Mouse (Mus musculus) midbrain, embryonic 12.5 days (tissue): ENCODE data around the gene Immp2l. TPM values are rescaled to one million over a fixed set of nuclear protein-coding genes. Genes with fewer than 3 reads are reported as not detected.

Experiments used
- ATAC-seq: fragments of 200-750 bp; cut with Nextera tagmentation; 2 replicates; pipeline ENCODE4 v1.8.0; 2017; ENCODE audit warnings: low read depth, moderate TSS enrichment, moderate library complexity; ENCODE audit not compliant: low FRiP score
- H3K27ac ChIP-seq: fragments of 300-500 bp; sonication (generic); replicated peaks from 2 replicates; pipeline ENCODE4 v1.5.1; 2016; ENCODE audit warnings: mild to moderate bottlenecking
- H3K27me3 ChIP-seq: fragments of 300-500 bp; sonication (generic); 2 replicates; pipeline ENCODE4 v1.6.1; 2016; ENCODE audit warnings: mild to moderate bottlenecking
- H3K36me3 ChIP-seq: fragments of 300-500 bp; sonication (generic); 2 replicates; pipeline ENCODE4 v1.6.1; 2016
- H3K4me1 ChIP-seq: fragments of 300-500 bp; sonication (generic); 2 replicates; pipeline ENCODE4 v1.6.1; 2016
- H3K4me2 ChIP-seq: fragments of 300-500 bp; sonication (generic); replicated peaks from 2 replicates; pipeline ENCODE4 v1.6.1; 2016; ENCODE audit warnings: mild to moderate bottlenecking, moderate library complexity
- H3K4me3 ChIP-seq: fragments of 300-500 bp; sonication (generic); 2 replicates; pipeline ENCODE4 v1.5.1; 2016; ENCODE audit warnings: mild to moderate bottlenecking
- H3K9ac ChIP-seq: fragments of 300-500 bp; sonication (generic); replicated peaks from 2 replicates; pipeline ENCODE4 v1.6.1; 2016; ENCODE audit warnings: mild to moderate bottlenecking, moderate library complexity
- H3K9me3 ChIP-seq: fragments of 300-500 bp; sonication (generic); 2 replicates; pipeline ENCODE4 v1.6.1; 2016; ENCODE audit warnings: mild to moderate bottlenecking
- WGBS: fragments of 180-500 bp; shearing (Covaris S2); methylation state at CpG from one replicate; pipeline ENCODE4 v1.1.7; 2016; 5-methylcytosine and 5-hydroxymethylcytosine counted together
- polyA plus RNA-seq: library from polyadenylated mRNA; unstranded; fragments of >200 nt; fragmentation: Nextera tagmentation; extraction: Ambion mirVana; gene quantifications from 2 replicates; pipeline ENCODE4 v1.2.1, GENCODE M21; 2016

Gene Immp2l
- polyA plus RNA-seq, 1 experiment from 2014 or later, result 10.7 TPM

GRCm38 (mm10) chr12:41277896-41278295 lies 254.0 kb downstream of the Immp2l start:
- ATAC-seq, result no peak
- Histone ChIP-seq H3K36me3 (no peaks in the 10 kb centered on the region), H3K4me2 (no peak overlapping the region), H3K9ac (no peak overlapping the region), H3K9me3 (no peaks in the 10 kb centered on the region), H3K27ac (no peak overlapping the region), H3K4me1 (no peaks in the 10 kb centered on the region), H3K4me3 (no peak overlapping the region), H3K27me3 (no peaks in the 10 kb centered on the region)
- WGBS, result 93% methylated on average over 1 of the region's 1 CpGs

GRCm38 (mm10) chr12:41289047-41289446 lies 265.2 kb downstream of the Immp2l start:
- Histone ChIP-seq H3K9ac (no peak overlapping the region), H3K4me2 (no peak overlapping the region), H3K4me3 (no peak overlapping the region), H3K9me3 (no peaks in the 10 kb centered on the region), H3K4me1 (no peaks in the 10 kb centered on the region), H3K27ac (no peak overlapping the region), H3K36me3 (no peaks in the 10 kb centered on the region), H3K27me3 (no peaks in the 10 kb centered on the region)
- ATAC-seq, result no peak
- 94% methylated on average over 3 of the region's 3 CpGs for WGBS

DNA sequence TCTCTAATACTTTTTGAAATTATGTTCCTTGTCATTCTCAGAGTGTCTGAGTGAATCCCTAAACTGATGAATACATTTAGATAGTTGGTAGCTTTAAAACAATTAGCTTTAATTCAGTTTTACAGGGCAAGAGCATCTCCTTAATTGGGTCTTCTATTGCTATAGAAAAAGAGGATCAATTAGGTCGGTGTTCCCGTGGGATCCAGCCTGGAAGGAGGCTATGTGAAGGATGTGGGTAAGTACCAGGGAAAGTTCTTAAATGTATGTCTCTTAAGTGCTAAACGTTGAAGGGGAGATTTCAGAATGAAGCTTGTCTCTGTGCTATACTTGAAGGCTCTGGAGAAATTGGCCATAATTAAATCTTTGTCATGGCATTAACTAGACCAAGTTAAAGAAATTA lies 283.1 kb downstream of the Immp2l start:
- ATAC-seq, result no peak; the same call in 1 of the 2 replicates
- H3K27me3 ChIP-seq, result no peaks in the 10 kb centered on the region
- 67% methylated on average over 3 of the region's 3 CpGs for WGBS
- no peak overlapping the region for H3K27ac ChIP-seq
- H3K9ac ChIP-seq, result no peak overlapping the region
- H3K36me3 ChIP-seq, result no peaks in the 10 kb centered on the region
- no peak overlapping the region for H3K4me2 ChIP-seq
- no peak overlapping the region for H3K4me3 ChIP-seq
- 0 out of 2 replicates have a peak, but pooled peaks cover 4% of the 10 kb centered on the region for H3K4me1 ChIP-seq
- no peaks in the 10 kb centered on the region for H3K9me3 ChIP-seq

GRCm38 (mm10) chr12:41308726-41309680 lies 285.1 kb downstream of the Immp2l start:
- H3K36me3 ChIP-seq, result no peaks in the 10 kb centered on the region
- H3K4me3 ChIP-seq, result no peak overlapping the region
- H3K27me3 ChIP-seq, result no peaks in the 10 kb centered on the region
- H3K4me2 ChIP-seq, result no peak overlapping the region
- peak; percentile 41; the same call in 1 of the 2 replicates for ATAC-seq
- WGBS, result 71% methylated on average over 6 of the region's 6 CpGs
- H3K9me3 ChIP-seq, result no peaks in the 10 kb centered on the region
- 0 out of 2 replicates have a peak, but pooled peaks cover 4% of the 10 kb centered on the region for H3K4me1 ChIP-seq
- no peak overlapping the region for H3K9ac ChIP-seq
- H3K27ac ChIP-seq, result no peak overlapping the region

DNA sequence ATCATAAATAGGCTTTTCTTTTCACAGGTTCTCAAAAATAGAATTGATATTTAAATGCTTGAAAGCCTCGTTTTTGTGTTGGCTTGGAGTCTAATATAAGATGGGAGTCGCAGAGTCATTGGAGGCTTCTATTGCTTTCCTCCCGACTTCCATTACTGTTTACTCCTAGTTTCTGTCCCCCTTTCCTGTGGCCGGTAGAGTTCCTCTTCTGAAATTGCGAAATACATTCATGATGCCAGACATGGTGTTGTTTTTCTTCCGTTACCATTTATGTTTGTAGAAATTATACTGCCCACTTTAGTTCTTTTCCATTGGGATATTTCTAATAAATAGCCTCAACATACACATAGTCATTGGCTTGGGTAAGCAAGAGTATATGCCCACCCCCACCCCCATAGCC lies 289.5 kb downstream of the Immp2l start:
- Histone ChIP-seq H3K4me3 (no peak overlapping the region), H3K4me2 (no peak overlapping the region), H3K27me3 (no peaks in the 10 kb centered on the region), H3K9ac (no peak overlapping the region), H3K4me1 (peaks cover 14% of the 10 kb centered on the region), H3K36me3 (no peaks in the 10 kb centered on the region), H3K27ac (no peak overlapping the region), H3K9me3 (no peaks in the 10 kb centered on the region)
- 92% methylated on average over 6 of the region's 6 CpGs for WGBS
- ATAC-seq, result no peak

DNA sequence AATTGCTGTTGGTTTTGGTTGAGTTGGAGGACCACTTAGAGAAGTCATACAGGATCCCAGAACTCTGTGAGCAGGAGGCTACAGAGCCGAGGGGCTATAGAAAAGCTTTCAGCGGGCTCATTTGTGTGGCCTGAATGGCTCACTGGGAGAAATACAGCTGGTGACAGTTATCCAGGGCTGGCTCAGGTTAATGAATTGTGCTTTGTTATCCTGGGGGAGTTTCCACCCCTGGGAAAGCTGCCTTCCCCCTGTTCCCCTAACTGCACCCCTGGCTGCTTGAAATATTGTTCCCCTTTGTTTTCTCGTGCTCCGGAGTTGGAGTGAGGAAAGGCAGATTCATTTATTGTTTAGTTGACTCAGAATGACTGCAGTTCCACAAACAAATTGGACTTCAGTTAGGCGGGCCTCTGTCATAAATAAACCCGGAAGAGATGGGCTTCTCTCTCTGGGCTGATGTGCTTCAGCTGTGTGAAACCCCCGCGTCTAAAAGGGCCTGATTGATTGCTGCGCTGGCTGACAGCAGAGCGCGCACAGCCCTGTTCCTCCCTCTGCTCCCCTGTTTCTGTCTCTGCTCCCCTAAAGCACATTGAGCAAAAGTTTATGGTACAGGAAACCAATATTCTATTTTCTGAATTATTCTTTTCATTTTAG lies 291.0 kb downstream of the Immp2l start:
- H3K4me1 ChIP-seq, result peaks cover 10% of the 10 kb centered on the region
- no peaks in the 10 kb centered on the region for H3K27me3 ChIP-seq
- peak overlapping the region; percentile 60 for H3K27ac ChIP-seq
- 14% methylated on average over 11 of the region's 11 CpGs for WGBS
- H3K9me3 ChIP-seq, result no peaks in the 10 kb centered on the region
- no peaks in the 10 kb centered on the region for H3K36me3 ChIP-seq
- no peak overlapping the region for H3K4me3 ChIP-seq
- no peak overlapping the region for H3K9ac ChIP-seq
- ATAC-seq, result peak; percentile 87
- peak overlapping the region; percentile 35 for H3K4me2 ChIP-seq

- H3K4me3 ChIP-seq, result no peak overlapping the region
- 86% methylated on average over 4 of the region's 4 CpGs for WGBS
- peaks cover 10% of the 10 kb centered on the region for H3K4me1 ChIP-seq
- H3K36me3 ChIP-seq, result no peaks in the 10 kb centered on the region
- peak; percentile 29; the same call in 1 of the 2 replicates for ATAC-seq
- no peaks in the 10 kb centered on the region for H3K9me3 ChIP-seq
- H3K9ac ChIP-seq, result no peak overlapping the region
- no peak overlapping the region for H3K4me2 ChIP-seq
- no peaks in the 10 kb centered on the region for H3K27me3 ChIP-seq
- no peak overlapping the region for H3K27ac ChIP-seq
These were observed 292.0 kb downstream of the Immp2l start for GRCm38 (mm10) chr12:41315871-41316270.

GRCm38 (mm10) chr12:41316426-41316825 lies 292.5 kb downstream of the Immp2l start:
- Histone ChIP-seq H3K4me1 (peaks cover 10% of the 10 kb centered on the region), H3K9me3 (no peaks in the 10 kb centered on the region), H3K36me3 (no peaks in the 10 kb centered on the region), H3K4me2 (no peak overlapping the region), H3K9ac (no peak overlapping the region), H3K27ac (no peak overlapping the region), H3K27me3 (no peaks in the 10 kb centered on the region), H3K4me3 (no peak overlapping the region)
- no peak for ATAC-seq
- 84% methylated on average over 4 of the region's 4 CpGs for WGBS

GRCm38 (mm10) chr12:41317431-41317830 lies 293.5 kb downstream of the Immp2l start:
- H3K4me1 ChIP-seq, result peaks cover 10% of the 10 kb centered on the region
- no peaks in the 10 kb centered on the region for H3K27me3 ChIP-seq
- WGBS, result 91% methylated on average over 2 of the region's 2 CpGs
- ATAC-seq, result no peak
- no peak overlapping the region for H3K27ac ChIP-seq
- no peaks in the 10 kb centered on the region for H3K36me3 ChIP-seq
- H3K4me2 ChIP-seq, result no peak overlapping the region
- H3K4me3 ChIP-seq, result no peak overlapping the region
- H3K9me3 ChIP-seq, result no peaks in the 10 kb centered on the region
- no peak overlapping the region for H3K9ac ChIP-seq

GRCm38 (mm10) chr12:41322018-41322417 lies 298.1 kb downstream of the Immp2l start:
- 75% methylated on average over 1 of the region's 1 CpGs for WGBS

GRCm38 (mm10) chr12:41324418-41324817 lies 300.5 kb downstream of the Immp2l start:
- H3K27me3 ChIP-seq, result no peaks in the 10 kb centered on the region

More at GRCm38 (mm10) chr12:41322018-41322417, 298.1 kb downstream of the Immp2l start:
- H3K27me3 ChIP-seq, result no peaks in the 10 kb centered on the region
- no peaks in the 10 kb centered on the region for H3K4me1 ChIP-seq
- H3K27ac ChIP-seq, result no peak overlapping the region
- ATAC-seq, result no peak
- no peak overlapping the region for H3K4me3 ChIP-seq
- no peak overlapping the region for H3K4me2 ChIP-seq
- H3K9ac ChIP-seq, result no peak overlapping the region
- H3K36me3 ChIP-seq, result no peaks in the 10 kb centered on the region
- H3K9me3 ChIP-seq, result no peaks in the 10 kb centered on the region

DNA sequence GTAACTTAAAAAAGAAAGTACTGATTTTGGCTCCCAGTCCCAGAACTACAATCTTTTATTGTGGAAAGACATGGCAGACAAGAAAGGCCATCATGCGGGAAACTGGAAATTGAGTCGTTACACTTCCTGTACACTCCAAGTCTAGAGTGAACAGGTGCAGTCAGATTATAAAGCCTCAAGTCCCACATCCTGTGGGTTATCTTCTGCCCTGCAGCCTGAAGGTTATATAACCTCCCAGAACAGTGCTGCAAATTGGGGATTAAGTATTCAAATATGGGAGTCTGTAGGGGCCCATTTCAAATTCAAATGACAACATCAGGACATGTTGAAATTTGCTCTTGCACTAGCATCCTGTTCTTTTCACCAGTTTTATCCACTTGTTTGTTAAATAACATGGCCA lies 301.9 kb downstream of the Immp2l start:
- H3K36me3 ChIP-seq, result no peaks in the 10 kb centered on the region
- H3K27me3 ChIP-seq, result no peaks in the 10 kb centered on the region
- no peak overlapping the region for H3K27ac ChIP-seq
- no peak overlapping the region for H3K4me2 ChIP-seq
- H3K9ac ChIP-seq, result no peak overlapping the region
- no peaks in the 10 kb centered on the region for H3K4me1 ChIP-seq
- 80% methylated on average over 2 of the region's 2 CpGs for WGBS
- no peak overlapping the region for H3K4me3 ChIP-seq
- no peak for ATAC-seq
- H3K9me3 ChIP-seq, result no peaks in the 10 kb centered on the region

More at GRCm38 (mm10) chr12:41324418-41324817, 300.5 kb downstream of the Immp2l start:
- H3K36me3 ChIP-seq, result no peaks in the 10 kb centered on the region
- H3K4me1 ChIP-seq, result no peaks in the 10 kb centered on the region
- WGBS, result 80% methylated on average over 2 of the region's 2 CpGs
- ATAC-seq, result no peak
- no peak overlapping the region for H3K4me3 ChIP-seq
- no peak overlapping the region for H3K27ac ChIP-seq
- no peaks in the 10 kb centered on the region for H3K9me3 ChIP-seq
- no peak overlapping the region for H3K4me2 ChIP-seq
- H3K9ac ChIP-seq, result no peak overlapping the region
